Mouse (Mus musculus): ENCODE data around the gene Meis3.

Gene Meis3

GRCm38 (mm10) chr7:16158735-16159134 lies 16.2 kb upstream of the Meis3 start:
- DNase-seq (ENCODE audit: low spot score in 2 of 2), result no peak

GRCm38 (mm10) chr7:16160702-16161101 lies 14.2 kb upstream of the Meis3 start:
- DNase-seq (ENCODE audit: low spot score in 2 of 2), result no peak

- DNase-seq (ENCODE audit: low spot score in 2 of 2), result no peak
Observed at GRCm38 (mm10) chr7:16161302-16161701, 13.6 kb upstream of the Meis3 start.

GRCm38 (mm10) chr7:16162036-16162435 lies 12.9 kb upstream of the Meis3 start:
- DNase-seq (ENCODE audit: low spot score in 2 of 2), result no peak

GRCm38 (mm10) chr7:16172141-16172581 lies 2.7 kb upstream of the Meis3 start:
- no peak for DNase-seq (ENCODE audit: low spot score in 2 of 2)

GRCm38 (mm10) chr7:16172586-16173140 lies 2.2 kb upstream of the Meis3 start:
- DNase-seq (ENCODE audit: low spot score in 2 of 2), result no peak

GRCm38 (mm10) chr7:16173146-16173545 lies 1.7 kb upstream of the Meis3 start:
- DNase-seq (ENCODE audit: low spot score in 2 of 2), result no peak

- no peak for DNase-seq (ENCODE audit: low spot score in 2 of 2)
Observed at GRCm38 (mm10) chr7:16175542-16175931, 647 bp downstream of the Meis3 start.

GRCm38 (mm10) chr7:16178114-16178513 lies 3.2 kb downstream of the Meis3 start:
- no peak for DNase-seq (ENCODE audit: low spot score in 2 of 2)

GRCm38 (mm10) chr7:16183663-16184062 lies 8.8 kb downstream of the Meis3 start:
- peak in 1 of 2 experiments; percentile 42 for DNase-seq (ENCODE audit: low spot score in 2 of 2)

- no peak for DNase-seq (ENCODE audit: low spot score in 2 of 2)
Observed at GRCm38 (mm10) chr7:16187494-16187893, 12.6 kb downstream of the Meis3 start.

- peak; percentile 45 to 69 for DNase-seq (ENCODE audit: low spot score in 2 of 2)
Observed at GRCm38 (mm10) chr7:16192315-16192714, 17.4 kb downstream of the Meis3 start.

GRCm38 (mm10) chr7:16193702-16194101 lies 18.8 kb downstream of the Meis3 start:
- DNase-seq (ENCODE audit: low spot score in 2 of 2), result no peak

- DNase-seq (ENCODE audit: low spot score in 2 of 2), result no peak
Observed at GRCm38 (mm10) chr7:16196616-16197015, 21.7 kb downstream of the Meis3 start.

GRCm38 (mm10) chr7:16197166-16197565 lies 22.3 kb downstream of the Meis3 start:
- DNase-seq (ENCODE audit: low spot score in 2 of 2), result no peak

- no peak for DNase-seq (ENCODE audit: low spot score in 2 of 2)
Observed at GRCm38 (mm10) chr7:16198540-16198939, 23.6 kb downstream of the Meis3 start.

- no peak for DNase-seq (ENCODE audit: low spot score in 2 of 2)
Observed at GRCm38 (mm10) chr7:16201136-16201535, 26.2 kb downstream of the Meis3 start.

GRCm38 (mm10) chr7:16202756-16203504 lies 28.0 kb downstream of the Meis3 start:
- DNase-seq (ENCODE audit: low spot score in 2 of 2), result no peak

GRCm38 (mm10) chr7:16203505-16203903 lies 28.6 kb downstream of the Meis3 start:
- no peak for DNase-seq (ENCODE audit: low spot score in 2 of 2)

GRCm38 (mm10) chr7:16204791-16205190 lies 29.9 kb downstream of the Meis3 start:
- no peak for DNase-seq (ENCODE audit: low spot score in 2 of 2)

- no peak for DNase-seq (ENCODE audit: low spot score in 2 of 2)
Observed at GRCm38 (mm10) chr7:16207076-16207475, 32.2 kb downstream of the Meis3 start.

GRCm38 (mm10) chr7:16207496-16207895 lies 32.6 kb downstream of the Meis3 start:
- DNase-seq (ENCODE audit: low spot score in 2 of 2), result peak; percentile 38 to 64

Measured in urinary bladder, adult 18-20 months (tissue).